ENCODE assay signal across 15 mouse cellular contexts in the genomic region with DNA sequence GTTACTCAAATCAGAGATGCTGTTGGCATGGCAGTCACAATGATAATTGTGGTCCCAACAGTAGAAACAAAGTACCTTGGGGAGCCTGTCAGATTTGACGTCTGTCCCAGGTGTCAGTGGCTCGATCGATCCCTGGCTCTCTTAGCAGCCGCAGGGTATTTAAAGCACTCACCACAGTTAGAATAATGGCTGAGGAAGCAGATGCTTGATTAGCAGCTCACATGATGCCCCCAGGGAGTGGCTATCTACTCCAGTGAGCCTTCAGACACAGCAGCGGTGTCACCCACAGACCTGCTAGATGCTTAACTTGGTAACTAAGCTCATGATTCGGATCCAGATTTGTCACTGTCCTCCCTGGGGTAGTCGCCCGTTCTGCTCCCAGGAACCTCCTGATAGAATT. TPM values are rescaled to one million over a fixed set of nuclear protein-coding genes. Genes with fewer than 3 reads are reported as not detected.
DNase-seq lines count a peak whose midpoint lies in the region; ATAC-seq and TF ChIP-seq lines count a peak whose summit lies in the region.
"Had no signal": no experiment of that assay in that cellular context is flagged by ENCODE, and none has a peak within 500 bp of the region (broad histone marks: within the 10 kb centered on the region; RNA-seq: fewer than 3 reads in every experiment).

No protein-coding gene starts in this region.

- WGBS in heart, embryonic 11.5 days (ENCODE audit: insufficient replicate concordance): 23% methylated on average over 8 of the region's 8 CpGs

- intact Hi-C loops in heart, postnatal 36 days (cut with DNase I): no loop called here

- no peak overlapping the region for H3K9ac ChIP-seq in heart, embryonic 11.5 days (ENCODE audit: low read depth, low read length)
- H3K9ac ChIP-seq: heart, embryonic 15.5 days; lung, embryonic 14.5 days had no signal

- peak overlapping the region; percentile 14; the same call in 1 of the 2 replicates for H3K4me2 ChIP-seq in heart, embryonic 11.5 days
- no peak overlapping the region for H3K4me2 ChIP-seq in myocyte (ENCODE audit: low read depth)
- H3K4me2 ChIP-seq: heart, embryonic 15.5 days; lung, embryonic 14.5 days had no signal

- H3K27me3 ChIP-seq in heart, embryonic 11.5 days (ENCODE audit: control insufficient read depth, insufficient read depth, low read length): no peaks in the 10 kb centered on the region
- H3K27me3 ChIP-seq in myocyte (ENCODE audit: control insufficient read depth, insufficient read depth, insufficient read length): no peaks in the 10 kb centered on the region
- H3K27me3 ChIP-seq: heart, embryonic 15.5 days had no signal

- no peaks in the 10 kb centered on the region for H3K79me2 ChIP-seq in myocyte (ENCODE audit: control insufficient read depth, insufficient read depth)

- H3K36me3 ChIP-seq in heart, embryonic 11.5 days (ENCODE audit: control insufficient read depth, insufficient read depth, low read length): no peaks in the 10 kb centered on the region
- no peaks in the 10 kb centered on the region for H3K36me3 ChIP-seq in myocyte (ENCODE audit: control insufficient read depth, insufficient read depth)
- H3K36me3 ChIP-seq: heart, embryonic 15.5 days had no signal

- no peak for TF ChIP-seq POLR2A in myocyte (IDR thresholded peaks at IDR 0.05; ENCODE audit: insufficient read length, low read depth)

- H3K27ac ChIP-seq in heart, embryonic 11.5 days (ENCODE audit: low read depth, low read length): no peak overlapping the region
- H3K27ac ChIP-seq: heart, embryonic 15.5 days had no signal

- H3K9me3 ChIP-seq in heart, embryonic 11.5 days (replicated peaks; ENCODE audit: control insufficient read depth, low read length): no peaks in the 10 kb centered on the region
- H3K9me3 ChIP-seq: heart, embryonic 15.5 days had no signal

- DNase-seq in heart, postnatal 36 days: no peak
- DNase-seq in 416B (ENCODE audit: low read depth) (peak; percentile 43), ZHBTc4 (ENCODE audit: low read depth, low spot score) (peak; percentile 38)
- no peak for DNase-seq in right cerebral cortex, adult 2 months (ENCODE audit: low spot score in 2 of 2)
- no peak for DNase-seq in kidney, adult 11 months
- DNase-seq: cerebellum, adult 9-11 months; kidney, postnatal 14 days; lung, embryonic 14.5 days; right cerebral cortex, postnatal 4 days had no signal

- no peak overlapping the region for H3K4me3 ChIP-seq in heart, embryonic 11.5 days (ENCODE audit: low read depth, low read length)
- H3K4me3 ChIP-seq in myocyte: no peak overlapping the region
- H3K4me3 ChIP-seq: heart, embryonic 15.5 days had no signal

- H3K4me1 ChIP-seq in heart, embryonic 11.5 days (ENCODE audit: control insufficient read depth, insufficient read depth, low read length): peaks cover 2% of the 10 kb centered on the region; the same call in 1 of the 2 replicates

- ATAC-seq in heart, embryonic 11.5 days (replicated peaks; ENCODE audit: insufficient number of reproducible peaks, low FRiP score, low TSS enrichment): no peak
- no peak for ATAC-seq in cerebellum, adult (ENCODE audit: insufficient number of reproducible peaks, low FRiP score, low TSS enrichment)
- ATAC-seq: inflammation-experienced regulatory T-cells, adult 6 months; midbrain, embryonic 16.5 days had no signal

- H3ac ChIP-seq in myocyte (ENCODE audit: control insufficient read depth, insufficient read length): no peak overlapping the region

TF ChIP-seq in myocyte, 11 proteins besides CTCF, POLR2A, EP300 and RAD21:
- TF ChIP-seq USF1 (IDR thresholded peaks at IDR 0.05; ENCODE audit: low read depth): no peak
- peak in 2 of 3 experiments; percentile 7 to 25 for TF ChIP-seq MYOD1 (IDR thresholded peaks at IDR 0.05; ENCODE audit: control insufficient read depth in 1 of 3, insufficient read length in 2 of 3, low read depth in 2 of 3)

RNA-seq across cellular contexts. Expression of a gene that starts 28.0 kb away (rescaled TPM):
- polyA plus RNA-seq in heart, embryonic 11.5 days (2014; fragmentation: Nextera tagmentation; extraction: Ambion mirVana): 0.70 and 0.87 TPM in 2 replicates
- 1 to 10 TPM in 1 of 2 experiments, under 1 TPM in 1; 0.89 to 2.6 TPM for total RNA-seq in heart, postnatal 36 days (2021)
- polyA plus RNA-seq in myocyte (2012; fragmentation: generic; extraction: Trizol): 0.10 TPM

RNA-seq across cellular contexts. Expression of a gene that starts 28.2 kb away (rescaled TPM):
- 0.76 and 0.86 TPM in 2 replicates for polyA plus RNA-seq in heart, embryonic 11.5 days (2014; fragmentation: Nextera tagmentation; extraction: Ambion mirVana)
- total RNA-seq in heart, postnatal 36 days (2021): 1 to 10 TPM; 1.8 to 3.0 TPM
- not detected for polyA plus RNA-seq in myocyte (2012; fragmentation: generic; extraction: Trizol)

RNA-seq across cellular contexts. Expression of a gene that starts 45.7 kb away (rescaled TPM):
- 42.1 and 42.6 TPM in 2 replicates for polyA plus RNA-seq in heart, embryonic 11.5 days (2014; fragmentation: Nextera tagmentation; extraction: Ambion mirVana)
- 10 to 100 TPM; 30.4 to 45.7 TPM for total RNA-seq in heart, postnatal 36 days (2021)
- 33.3 TPM for polyA plus RNA-seq in myocyte (2012; fragmentation: generic; extraction: Trizol)

RNA-seq across cellular contexts. Expression of a gene that starts 59.0 kb away (rescaled TPM):
- 1.4 TPM in 2 replicates for polyA plus RNA-seq in heart, embryonic 11.5 days (2014; fragmentation: Nextera tagmentation; extraction: Ambion mirVana)
- 1 to 10 TPM; 2.4 to 3.6 TPM for total RNA-seq in heart, postnatal 36 days (2021)
- 3.2 TPM for polyA plus RNA-seq in myocyte (2012; fragmentation: generic; extraction: Trizol)

Comparison
In these comparisons a context has a peak if more than half of its experiments do, and no peak if none do; other contexts are left out.
1. DNase-seq: peak in 416B (single experiment) and ZHBTc4 (single experiment); none in heart, postnatal 36 days (0 of 2), right cerebral cortex, adult 2 months (0 of 2) and kidney, adult 11 months (single experiment).